Mouse (Mus musculus): Measurements from ENCODE around the gene Podn.

- TF ChIP-seq JUND (IDR thresholded peaks at IDR 0.05; ENCODE audit: low read depth, low read length) (no peak), USF1 (IDR thresholded peaks at IDR 0.05; ENCODE audit: low read depth, low read length) (no peak), CTCF (IDR thresholded peaks at IDR 0.05 in 2 of 3, conservative IDR thresholded peaks at IDR 0.05 in 1 of 3; ENCODE audit: control insufficient read depth in 1 of 3, insufficient read depth in 1 of 3, low read depth in 2 of 3, low read length in 3 of 3, poor library complexity in 1 of 3, severe bottlenecking in 1 of 3) (no peak)
These were observed 14.5 kb upstream of the Podn start for GRCm38 (mm10) chr4:108110706-108111105.

Measured in MEL (cell line).